Mouse (Mus musculus) neural tube, embryonic 15.5 days (tissue): ENCODE results near the gene 1700015F17Rik. TPM values are rescaled to one million over a fixed set of nuclear protein-coding genes. Genes with fewer than 3 reads are reported as not detected.

ENCODE experiments used
- ATAC-seq: fragments of 200-750 bp; cut with Nextera tagmentation; 2 replicates; pipeline ENCODE4 v1.8.0; 2017; ENCODE audit warnings: mild to moderate bottlenecking, moderate TSS enrichment, moderate library complexity; ENCODE audit not compliant: low FRiP score
- H3K27ac ChIP-seq: fragments of 300-500 bp; sonication (generic); replicated peaks from 2 replicates; pipeline ENCODE4 v1.5.1; 2015; ENCODE audit warnings: mild to moderate bottlenecking, inconsistent platforms
- H3K27me3 ChIP-seq: fragments of 300-500 bp; sonication (generic); replicated peaks from 2 replicates; pipeline ENCODE4 v1.6.1; 2015; ENCODE audit warnings: inconsistent platforms
- H3K36me3 ChIP-seq: fragments of 300-500 bp; sonication (generic); 2 replicates; pipeline ENCODE4 v1.6.1; 2015; ENCODE audit warnings: inconsistent platforms
- H3K4me1 ChIP-seq: fragments of 300-500 bp; sonication (generic); 2 replicates; pipeline ENCODE4 v1.6.1; 2015; ENCODE audit warnings: inconsistent platforms
- H3K4me2 ChIP-seq: fragments of 300-500 bp; sonication (generic); 2 replicates; pipeline ENCODE4 v1.6.1; 2015; ENCODE audit warnings: inconsistent platforms, mild to moderate bottlenecking, moderate library complexity
- H3K4me3 ChIP-seq: fragments of 300-500 bp; sonication (generic); replicated peaks from 2 replicates; pipeline ENCODE4 v1.5.1; 2015; ENCODE audit warnings: mild to moderate bottlenecking, inconsistent platforms
- H3K9ac ChIP-seq: fragments of 300-500 bp; sonication (generic); replicated peaks from 2 replicates; pipeline ENCODE4 v1.6.1; 2015; ENCODE audit warnings: mild to moderate bottlenecking, inconsistent platforms
- H3K9me3 ChIP-seq: fragments of 300-500 bp; sonication (generic); replicated peaks from 2 replicates; pipeline ENCODE4 v1.6.1; 2016; ENCODE audit warnings: inconsistent platforms
- WGBS: fragments of 180-500 bp; shearing (Covaris S2); methylation state at CpG from one replicate; pipeline ENCODE4 v1.1.7; 2015; ENCODE audit warnings: mixed read lengths; 5-methylcytosine and 5-hydroxymethylcytosine counted together
- polyA plus RNA-seq: library from polyadenylated mRNA; unstranded; fragments of >200 nt; fragmentation: Nextera tagmentation; extraction: Ambion mirVana; gene quantifications from 2 replicates; pipeline ENCODE4 v1.2.1, GENCODE M21; 2015

Gene 1700015F17Rik
- polyA plus RNA-seq, 1 experiment from 2014 or later, result not detected

DNA sequence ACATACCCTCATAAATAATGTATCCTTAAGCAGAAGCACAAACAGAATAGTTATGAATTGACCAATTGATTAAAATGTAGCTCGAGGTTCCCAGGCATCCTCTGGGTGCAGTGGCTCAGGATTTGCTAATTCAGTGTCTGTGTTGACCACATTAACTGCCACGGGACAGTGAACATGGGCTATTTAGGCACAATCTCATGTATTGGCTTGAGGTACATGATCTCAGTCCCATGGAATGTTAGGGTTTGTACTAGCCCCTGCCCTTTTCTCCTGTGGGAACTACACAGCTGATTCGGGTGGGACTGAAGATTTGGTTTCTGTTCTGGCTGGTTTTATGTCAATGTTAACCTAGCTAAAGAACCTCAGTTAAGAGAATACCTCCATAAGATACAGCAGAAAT is 17.4 kb upstream of the 1700015F17Rik start:
- Histone ChIP-seq H3K27ac (no peak overlapping the region), H3K4me3 (no peak overlapping the region), H3K36me3 (no peaks in the 10 kb centered on the region), H3K27me3 (no peaks in the 10 kb centered on the region; the same call in 1 of the 2 replicates), H3K9me3 (no peaks in the 10 kb centered on the region), H3K4me1 (no peaks in the 10 kb centered on the region), H3K4me2 (no peak overlapping the region), H3K9ac (no peak overlapping the region)
- ATAC-seq, result no peak
- WGBS, result 49% methylated on average over 3 of the region's 3 CpGs

DNA sequence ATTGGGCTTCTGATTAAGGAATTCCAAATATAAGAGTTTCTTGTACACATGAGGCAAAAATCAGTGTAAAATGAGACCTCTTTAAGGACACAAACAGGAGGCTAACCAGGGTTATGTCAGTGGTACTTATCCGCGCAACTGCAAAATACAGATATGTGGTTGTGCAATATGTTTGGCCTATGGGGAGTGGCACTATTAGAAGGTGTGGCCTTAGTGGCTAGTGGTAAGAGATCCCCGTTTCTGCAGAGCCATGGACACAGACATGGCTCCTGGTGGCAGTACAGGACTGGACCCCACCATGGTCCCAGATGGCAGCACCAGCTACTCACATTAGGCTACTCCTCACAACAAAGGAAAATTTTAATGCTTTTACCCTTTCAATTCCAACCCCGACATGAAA is 16.1 kb upstream of the 1700015F17Rik start:
- H3K36me3 ChIP-seq, result no peaks in the 10 kb centered on the region
- no peaks in the 10 kb centered on the region for H3K4me1 ChIP-seq
- H3K4me3 ChIP-seq, result no peak overlapping the region
- no peaks in the 10 kb centered on the region; the same call in 1 of the 2 replicates for H3K27me3 ChIP-seq
- no peaks in the 10 kb centered on the region for H3K9me3 ChIP-seq
- ATAC-seq, result peak; percentile 39; the same call in 1 of the 2 replicates
- H3K9ac ChIP-seq, result no peak overlapping the region
- no peak overlapping the region for H3K27ac ChIP-seq
- WGBS, result 91% methylated on average over 4 of the region's 4 CpGs
- H3K4me2 ChIP-seq, result no peak overlapping the region

DNA sequence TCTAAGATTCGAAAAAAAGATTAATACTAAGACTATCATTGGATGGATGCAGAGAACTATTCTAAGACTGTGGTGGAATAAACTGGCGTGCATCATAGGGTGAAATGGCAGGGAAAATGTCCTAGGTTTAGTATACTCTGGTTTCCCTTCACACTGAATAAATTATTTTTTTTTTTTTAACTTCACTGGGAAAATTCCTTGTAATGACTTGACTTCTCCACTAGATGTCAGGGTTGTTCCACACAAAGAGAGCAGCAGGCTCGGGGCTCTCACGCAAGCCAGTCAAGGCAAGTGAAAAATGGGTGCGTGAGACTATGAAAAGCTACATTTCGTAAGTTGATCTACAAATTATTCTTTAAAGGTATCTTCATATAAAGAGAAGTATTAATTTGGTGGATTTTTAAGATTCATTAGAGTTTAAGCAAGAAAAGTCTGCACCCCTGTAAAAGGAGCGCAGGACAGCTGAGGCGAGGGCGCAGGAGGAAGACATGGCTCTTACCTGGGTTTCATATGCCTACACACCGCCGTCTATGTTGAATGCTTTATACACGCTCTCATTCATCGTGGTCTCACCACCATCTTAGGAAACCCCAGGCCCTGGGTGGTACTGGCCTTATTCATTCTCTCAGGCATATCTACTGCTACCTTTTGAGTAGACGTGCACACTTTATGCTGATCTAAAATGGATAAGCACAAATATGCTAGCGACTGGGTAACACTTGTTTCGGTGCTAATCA is 15.5 kb upstream of the 1700015F17Rik start:
- no peak overlapping the region for H3K27ac ChIP-seq
- WGBS, result 40% methylated on average over 16 of the region's 16 CpGs
- H3K9me3 ChIP-seq, result no peaks in the 10 kb centered on the region
- H3K4me1 ChIP-seq, result no peaks in the 10 kb centered on the region
- H3K4me3 ChIP-seq, result no peak overlapping the region
- H3K27me3 ChIP-seq, result no peaks in the 10 kb centered on the region; the same call in 1 of the 2 replicates
- H3K9ac ChIP-seq, result no peak overlapping the region
- H3K36me3 ChIP-seq, result no peaks in the 10 kb centered on the region
- ATAC-seq, result peak; percentile 75
- H3K4me2 ChIP-seq, result peak overlapping the region; percentile 2; the same call in 1 of the 2 replicates

DNA sequence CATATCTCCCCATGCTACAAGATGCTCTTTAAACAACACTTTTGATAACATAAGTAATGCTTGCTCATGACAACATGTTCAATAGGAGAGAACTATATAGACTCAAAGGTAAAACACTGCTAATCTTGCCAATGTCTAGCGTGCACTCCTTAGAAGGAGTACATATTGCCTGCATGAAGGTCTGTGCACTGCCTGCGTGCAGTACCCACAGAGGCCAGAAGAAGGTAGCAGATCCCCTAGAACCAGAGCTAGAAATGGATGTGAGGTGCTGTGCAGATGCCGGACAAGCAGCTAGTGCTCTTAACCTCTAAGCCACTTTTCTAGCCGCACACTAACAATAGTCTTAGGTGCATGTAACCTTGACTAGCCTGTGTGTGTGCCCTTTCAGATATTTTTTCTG is 13.2 kb upstream of the 1700015F17Rik start:
- 96% methylated on average over 4 of the region's 4 CpGs for WGBS
- H3K27me3 ChIP-seq, result no peaks in the 10 kb centered on the region; the same call in 1 of the 2 replicates

DNA sequence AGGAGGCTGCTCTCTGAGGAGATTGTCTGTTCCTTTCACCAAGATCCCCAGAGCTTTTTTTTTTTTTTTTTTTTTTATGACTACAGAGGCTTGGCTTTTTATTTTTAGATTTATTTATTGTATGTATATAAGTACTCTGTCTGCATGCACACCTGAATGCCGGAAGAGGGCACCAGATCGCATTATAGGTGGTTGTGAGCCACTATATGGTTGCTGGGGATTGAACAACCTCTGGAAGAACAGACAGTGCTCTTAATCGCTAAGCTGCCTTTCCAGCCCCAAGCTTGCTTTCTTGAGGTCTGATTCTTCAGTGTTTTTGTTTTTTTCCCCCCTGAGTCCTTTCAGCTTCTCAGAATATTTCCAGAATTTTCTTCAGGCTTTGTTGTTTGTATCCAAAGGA is 7.1 kb upstream of the 1700015F17Rik start:
- Histone ChIP-seq H3K4me1 (no peaks in the 10 kb centered on the region), H3K27ac (no peak overlapping the region), H3K9me3 (no peaks in the 10 kb centered on the region), H3K9ac (no peak overlapping the region), H3K36me3 (no peaks in the 10 kb centered on the region), H3K4me3 (no peak overlapping the region), H3K4me2 (no peak overlapping the region), H3K27me3 (no peaks in the 10 kb centered on the region)
- no peak for ATAC-seq
- WGBS, result 23% methylated on average over 3 of the region's 3 CpGs

More for the DNA sequence above, 13.2 kb upstream of the 1700015F17Rik start:
- Histone ChIP-seq H3K36me3 (no peaks in the 10 kb centered on the region), H3K9ac (no peak overlapping the region), H3K9me3 (no peaks in the 10 kb centered on the region), H3K4me1 (no peaks in the 10 kb centered on the region), H3K27ac (no peak overlapping the region), H3K4me2 (no peak overlapping the region), H3K4me3 (no peak overlapping the region)
- ATAC-seq, result no peak

DNA sequence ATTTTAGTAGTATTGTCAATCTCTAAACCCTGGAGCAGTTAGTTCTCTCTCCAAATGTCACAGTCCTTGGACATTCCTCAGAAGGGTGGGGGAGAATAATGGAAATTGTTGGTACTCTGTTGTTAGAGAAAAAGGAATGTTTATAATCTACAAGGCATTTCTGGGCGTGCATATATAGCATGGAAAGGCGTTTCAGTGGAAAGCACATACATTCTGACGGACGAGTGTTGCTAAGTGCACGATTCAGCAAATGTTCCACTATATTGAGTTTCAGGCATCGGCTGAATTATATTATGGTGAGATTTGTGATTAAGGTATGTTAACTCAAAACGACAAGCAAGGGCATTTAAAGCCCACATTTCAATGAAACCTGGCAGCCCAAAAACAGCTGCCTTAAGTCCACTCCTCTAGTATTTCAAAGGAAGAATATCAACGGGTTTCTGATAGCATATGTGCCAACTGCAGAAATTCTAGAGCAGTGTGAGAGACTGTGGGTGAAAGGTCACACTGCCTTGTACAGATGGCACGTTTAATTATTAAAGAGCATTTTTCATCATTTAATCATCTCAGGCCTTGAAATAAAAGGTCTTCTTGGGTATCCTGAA is 4.4 kb upstream of the 1700015F17Rik start:
- Histone ChIP-seq H3K36me3 (no peaks in the 10 kb centered on the region), H3K9ac (no peak overlapping the region), H3K4me2 (no peak overlapping the region), H3K9me3 (no peaks in the 10 kb centered on the region), H3K4me3 (no peak overlapping the region), H3K4me1 (no peaks in the 10 kb centered on the region), H3K27ac (no peak overlapping the region), H3K27me3 (no peaks in the 10 kb centered on the region)
- no peak for ATAC-seq
- WGBS, result 77% methylated on average over 9 of the region's 9 CpGs

DNA sequence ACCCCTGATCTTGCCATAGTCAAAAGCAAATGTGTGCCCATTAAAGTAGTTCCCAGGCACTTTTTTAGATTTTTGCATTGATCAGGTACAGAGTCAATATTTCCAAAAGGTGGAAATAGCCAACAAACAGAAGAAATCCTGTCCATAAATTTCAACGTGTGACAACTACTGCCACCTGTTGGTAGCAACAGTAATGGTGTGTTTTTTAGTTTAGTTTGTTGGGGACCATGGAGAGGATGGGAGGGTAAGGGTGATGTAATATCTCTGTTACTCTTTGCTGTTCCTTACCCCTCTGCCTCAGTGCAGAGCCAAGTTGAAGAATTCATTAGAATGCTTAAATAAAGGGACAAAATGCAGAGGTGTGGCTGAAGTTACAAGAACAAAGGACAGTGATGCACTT is 2.7 kb upstream of the 1700015F17Rik start:
- no peak overlapping the region for H3K4me2 ChIP-seq
- 6% methylated on average over 1 of the region's 1 CpGs for WGBS

DNA sequence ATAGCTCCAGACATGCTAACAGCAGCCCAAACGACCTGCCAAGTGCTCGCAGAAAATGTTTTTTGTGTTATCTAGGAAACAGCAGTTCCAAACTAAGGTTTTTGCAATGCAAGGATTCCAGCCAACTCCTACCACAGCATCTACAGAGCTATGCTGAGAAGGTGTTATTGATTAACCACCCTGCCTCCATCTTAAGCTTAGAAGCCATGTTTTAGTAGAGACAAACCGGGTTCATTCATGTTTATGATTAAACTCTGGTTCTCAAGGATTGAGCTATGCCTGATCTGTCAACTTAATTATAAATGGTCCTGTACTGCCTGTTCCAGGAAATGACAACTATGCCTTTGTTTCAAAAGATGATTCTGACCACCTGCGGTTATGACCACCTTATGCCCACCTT is 2.8 kb downstream of the 1700015F17Rik start:
- Histone ChIP-seq H3K4me3 (no peak overlapping the region), H3K9me3 (no peaks in the 10 kb centered on the region), H3K4me1 (no peaks in the 10 kb centered on the region), H3K4me2 (no peak overlapping the region), H3K36me3 (no peaks in the 10 kb centered on the region), H3K27me3 (no peaks in the 10 kb centered on the region), H3K27ac (no peak overlapping the region), H3K9ac (no peak overlapping the region)
- ATAC-seq, result no peak
- WGBS, result 91% methylated on average over 4 of the region's 4 CpGs

More for the DNA sequence above, 2.7 kb upstream of the 1700015F17Rik start:
- Histone ChIP-seq H3K4me1 (no peaks in the 10 kb centered on the region), H3K9me3 (no peaks in the 10 kb centered on the region), H3K27ac (no peak overlapping the region), H3K27me3 (no peaks in the 10 kb centered on the region), H3K36me3 (no peaks in the 10 kb centered on the region), H3K4me3 (no peak overlapping the region), H3K9ac (no peak overlapping the region)
- no peak for ATAC-seq

DNA sequence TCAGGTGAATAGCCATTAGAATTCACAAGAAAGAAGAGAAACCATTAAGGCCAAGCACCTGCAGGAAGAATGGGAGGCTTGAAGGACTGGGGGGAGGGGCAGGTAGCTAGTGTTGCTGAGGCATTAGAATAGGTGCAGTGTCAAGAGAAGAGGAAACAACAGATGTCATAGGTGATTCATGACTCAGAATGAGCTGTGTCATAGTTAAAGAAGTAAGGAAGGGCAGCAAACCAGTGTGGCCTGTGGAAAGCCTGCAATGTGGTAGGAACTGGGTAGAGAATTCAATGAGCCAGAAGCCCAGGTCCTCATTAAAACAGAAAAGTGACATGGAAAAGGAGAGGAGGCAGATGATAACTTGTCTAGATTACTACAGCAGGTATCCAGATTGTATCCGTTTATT is 13.7 kb downstream of the 1700015F17Rik start:
- Histone ChIP-seq H3K4me1 (no peaks in the 10 kb centered on the region), H3K4me2 (no peak overlapping the region), H3K36me3 (no peaks in the 10 kb centered on the region), H3K9me3 (no peaks in the 10 kb centered on the region), H3K9ac (no peak overlapping the region), H3K27ac (no peak overlapping the region), H3K27me3 (no peaks in the 10 kb centered on the region), H3K4me3 (no peak overlapping the region)
- no peak for ATAC-seq
- WGBS, result 78% methylated on average over 1 of the region's 1 CpGs

DNA sequence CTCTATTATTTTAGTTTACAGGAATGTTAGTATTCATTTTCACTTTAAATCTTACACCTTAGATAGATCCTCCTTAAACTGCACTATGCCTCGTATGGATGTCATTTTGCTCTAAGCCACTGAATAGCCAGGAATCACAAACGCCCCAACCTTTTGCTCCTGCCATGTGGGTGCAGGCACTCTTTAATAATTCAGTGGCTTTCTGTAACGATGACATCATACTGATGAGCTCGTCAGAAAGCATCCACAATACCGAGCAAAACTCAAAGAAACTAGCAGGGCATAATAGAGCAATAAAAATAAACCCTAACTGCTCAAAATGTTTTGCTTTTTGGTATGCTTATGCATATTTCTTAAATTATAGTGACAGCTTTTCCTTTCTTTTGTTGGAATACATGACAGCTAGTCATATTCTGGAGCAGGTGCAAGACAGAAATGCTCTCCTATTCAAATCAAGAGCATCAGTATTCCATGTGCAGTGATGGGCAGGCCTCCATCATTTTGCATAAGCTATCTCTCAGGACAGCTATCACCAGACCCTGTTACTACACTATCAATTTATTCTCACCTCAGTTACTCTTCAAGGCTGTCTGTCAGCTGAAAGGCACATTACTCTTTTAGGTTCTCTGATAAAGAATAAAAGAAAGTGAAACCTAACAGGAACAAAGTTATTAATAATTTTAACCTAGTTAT is 47.1 kb downstream of the 1700015F17Rik start:
- Histone ChIP-seq H3K27ac (no peak overlapping the region), H3K4me3 (no peak overlapping the region), H3K27me3 (no peaks in the 10 kb centered on the region), H3K4me1 (no peaks in the 10 kb centered on the region), H3K9ac (no peak overlapping the region), H3K36me3 (no peaks in the 10 kb centered on the region), H3K9me3 (no peaks in the 10 kb centered on the region), H3K4me2 (no peak overlapping the region)
- WGBS, result 36% methylated on average over 5 of the region's 5 CpGs
- peak; percentile 66; the same call in 1 of the 2 replicates for ATAC-seq

DNA sequence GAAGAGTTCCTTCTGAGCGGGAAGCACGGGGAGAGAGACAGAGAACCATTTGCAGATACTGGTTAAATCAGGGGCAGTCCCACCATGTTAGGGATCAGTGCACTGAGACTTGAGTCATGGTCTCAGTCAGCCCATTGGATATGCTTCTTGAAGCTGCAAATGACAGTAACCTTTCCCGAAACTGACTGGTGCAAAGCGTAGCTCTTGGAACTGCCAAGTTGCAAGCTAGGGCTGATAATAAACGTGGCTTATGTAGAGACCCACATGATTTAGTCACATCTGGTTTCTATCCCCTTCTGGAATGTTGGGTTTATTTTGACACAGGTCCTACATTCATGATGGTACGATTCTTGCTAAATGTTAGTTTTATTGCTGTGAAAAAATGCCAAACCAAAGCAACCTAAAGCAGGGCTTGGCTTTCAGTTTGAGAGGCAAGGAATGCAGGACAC is 55.2 kb downstream of the 1700015F17Rik start:
- WGBS, result 83% methylated on average over 6 of the region's 6 CpGs
- no peak overlapping the region for H3K4me2 ChIP-seq
- no peaks in the 10 kb centered on the region for H3K27me3 ChIP-seq
- ATAC-seq, result no peak
- no peak overlapping the region for H3K9ac ChIP-seq
- H3K9me3 ChIP-seq, result no peaks in the 10 kb centered on the region
- H3K4me3 ChIP-seq, result no peak overlapping the region
- H3K4me1 ChIP-seq, result no peaks in the 10 kb centered on the region
- no peak overlapping the region for H3K27ac ChIP-seq
- no peaks in the 10 kb centered on the region for H3K36me3 ChIP-seq

DNA sequence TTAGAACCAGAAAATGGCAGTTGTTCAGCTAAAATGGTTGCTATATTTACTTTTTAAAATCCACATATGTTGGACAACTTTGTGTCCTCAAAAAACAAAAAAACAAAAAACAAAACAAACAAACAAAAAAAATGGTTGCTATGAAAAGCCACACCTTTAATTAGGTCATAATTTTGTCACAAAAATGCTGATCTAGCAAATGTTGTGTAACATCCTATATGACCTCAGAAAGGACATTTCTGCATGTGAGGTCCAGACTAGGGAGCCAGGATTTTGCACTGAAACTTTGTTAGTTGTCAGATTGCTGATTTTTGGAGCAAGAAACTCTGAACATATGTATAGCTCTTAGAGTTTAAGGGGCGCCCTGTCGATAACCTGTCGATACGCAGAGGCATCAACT is 55.9 kb downstream of the 1700015F17Rik start:
- ATAC-seq, result no peak
- no peaks in the 10 kb centered on the region for H3K4me1 ChIP-seq
- no peak overlapping the region for H3K4me3 ChIP-seq
- WGBS, result 96% methylated on average over 4 of the region's 4 CpGs
- H3K27ac ChIP-seq, result no peak overlapping the region
- H3K4me2 ChIP-seq, result no peak overlapping the region
- no peaks in the 10 kb centered on the region for H3K36me3 ChIP-seq
- H3K27me3 ChIP-seq, result no peaks in the 10 kb centered on the region
- H3K9me3 ChIP-seq, result no peaks in the 10 kb centered on the region
- H3K9ac ChIP-seq, result no peak overlapping the region
